In genomic region chr2:120866561-120866960, GRCm38 (mm10) we compare ENCODE assay signal across 9 mouse cellular contexts. TPM values are rescaled to one million over a fixed set of nuclear protein-coding genes. Genes with fewer than 3 reads are reported as not detected.
A peak's percentile ranks its signal among the peaks of the same experiment; 100 is the strongest.
DNase-seq lines count a peak whose midpoint lies in the region; ATAC-seq lines count a peak whose summit lies in the region.
"Had no signal": no experiment of that assay in that cellular context is flagged by ENCODE, and none has a peak within 500 bp of the region (broad histone marks: within the 10 kb centered on the region; RNA-seq: fewer than 3 reads in every experiment).

No protein-coding gene starts in this region.

- H3K27ac ChIP-seq in forebrain, embryonic 14.5 days (ENCODE audit: low read depth, low read length) = no peak overlapping the region
- no peak overlapping the region for H3K27ac ChIP-seq in forebrain, embryonic 13.5 days
- H3K27ac ChIP-seq in liver, embryonic 11.5 days (ENCODE audit: low read depth, low read length) = no peak overlapping the region
- H3K27ac ChIP-seq in embryonic facial prominence, embryonic 10.5 days (replicated peaks) = no peak overlapping the region
- H3K27ac ChIP-seq: neural tube, embryonic 13.5 days had no signal

- H3K4me2 ChIP-seq in forebrain, embryonic 14.5 days (ENCODE audit: low read length) = no peak overlapping the region
- no peak overlapping the region for H3K4me2 ChIP-seq in forebrain, embryonic 13.5 days
- no peak overlapping the region for H3K4me2 ChIP-seq in liver, embryonic 11.5 days
- H3K4me2 ChIP-seq: neural tube, embryonic 13.5 days had no signal

- H3K4me3 ChIP-seq in forebrain, embryonic 14.5 days (ENCODE audit: low read depth, low read length) = no peak overlapping the region
- H3K4me3 ChIP-seq in forebrain, embryonic 13.5 days = no peak overlapping the region
- H3K4me3 ChIP-seq in liver, embryonic 11.5 days (ENCODE audit: low read depth, low read length) = no peak overlapping the region
- no peak overlapping the region for H3K4me3 ChIP-seq in embryonic facial prominence, embryonic 10.5 days
- H3K4me3 ChIP-seq: neural tube, embryonic 13.5 days had no signal

- no peaks in the 10 kb centered on the region for H3K4me1 ChIP-seq in forebrain, embryonic 14.5 days (ENCODE audit: control insufficient read depth, insufficient read depth, low read length)
- peaks cover 2% of the 10 kb centered on the region; the same call in 1 of the 2 replicates for H3K4me1 ChIP-seq in forebrain, embryonic 13.5 days
- H3K4me1 ChIP-seq in liver, embryonic 11.5 days (replicated peaks; ENCODE audit: control insufficient read depth, insufficient read depth, low read length) = no peaks in the 10 kb centered on the region
- no peaks in the 10 kb centered on the region for H3K4me1 ChIP-seq in embryonic facial prominence, embryonic 10.5 days
- H3K4me1 ChIP-seq: neural tube, embryonic 13.5 days had no signal

- no peaks in the 10 kb centered on the region for H3K9me3 ChIP-seq in forebrain, embryonic 14.5 days (replicated peaks; ENCODE audit: control insufficient read depth, low read length)
- H3K9me3 ChIP-seq in forebrain, embryonic 13.5 days (replicated peaks) = no peaks in the 10 kb centered on the region
- no peaks in the 10 kb centered on the region for H3K9me3 ChIP-seq in liver, embryonic 11.5 days (ENCODE audit: control insufficient read depth, low read length)
- no peaks in the 10 kb centered on the region for H3K9me3 ChIP-seq in embryonic facial prominence, embryonic 10.5 days
- H3K9me3 ChIP-seq: neural tube, embryonic 13.5 days had no signal

- no peak for ATAC-seq in forebrain, embryonic 14.5 days
- no peak for ATAC-seq in forebrain, embryonic 13.5 days
- no peak for ATAC-seq in liver, embryonic 11.5 days (replicated peaks; ENCODE audit: low FRiP score)
- peak; percentile 70 for ATAC-seq in megakaryocyte-erythroid progenitor cell, adult 5-6 weeks (replicated peaks; ENCODE audit: low FRiP score, low TSS enrichment, poor library complexity, severe bottlenecking)
- no peak for ATAC-seq in monocyte, adult 5-6 weeks (replicated peaks; ENCODE audit: insufficient number of reproducible peaks, low FRiP score, low TSS enrichment, poor library complexity, severe bottlenecking)

- H3K36me3 ChIP-seq in forebrain, embryonic 14.5 days (ENCODE audit: control insufficient read depth, insufficient read depth, low read length) = peaks cover 64% of the 10 kb centered on the region
- H3K36me3 ChIP-seq in forebrain, embryonic 13.5 days (ENCODE audit: poor library complexity, severe bottlenecking) = peaks cover 58% of the 10 kb centered on the region
- H3K36me3 ChIP-seq in liver, embryonic 11.5 days (ENCODE audit: control insufficient read depth, insufficient read depth, low read length) = peaks cover 19% of the 10 kb centered on the region; the same call in 1 of the 2 replicates
- H3K36me3 ChIP-seq in embryonic facial prominence, embryonic 10.5 days (replicated peaks) = peaks cover 86% of the 10 kb centered on the region

- H3K27me3 ChIP-seq in forebrain, embryonic 14.5 days (replicated peaks; ENCODE audit: control insufficient read depth, insufficient read depth, low read length) = no peaks in the 10 kb centered on the region
- H3K27me3 ChIP-seq in forebrain, embryonic 13.5 days = no peaks in the 10 kb centered on the region
- no peaks in the 10 kb centered on the region for H3K27me3 ChIP-seq in liver, embryonic 11.5 days (replicated peaks; ENCODE audit: control insufficient read depth, insufficient read depth, low read length)
- no peaks in the 10 kb centered on the region for H3K27me3 ChIP-seq in embryonic facial prominence, embryonic 10.5 days (replicated peaks; ENCODE audit: low read depth, poor library complexity, severe bottlenecking)
- H3K27me3 ChIP-seq: neural tube, embryonic 13.5 days had no signal

- peak; percentile 64 for DNase-seq in forebrain, embryonic 14.5 days (ENCODE audit: low spot score)
- peak; percentile 43 for DNase-seq in liver
- no peak for DNase-seq in liver, embryonic 11.5 days (ENCODE audit: low spot score)
- DNase-seq in NIH3T3 (ENCODE audit: low read depth) = peak; percentile 85
- peak; percentile 48 for DNase-seq in embryonic facial prominence, embryonic 10.5 days (ENCODE audit: low spot score)

- 32% methylated on average over 1 of the region's 1 CpGs for WGBS in forebrain, embryonic 14.5 days
- WGBS in forebrain, embryonic 13.5 days = 32% methylated on average over 1 of the region's 1 CpGs
- WGBS in liver, embryonic 11.5 days = 5% methylated on average over 1 of the region's 1 CpGs
- WGBS in embryonic facial prominence, embryonic 10.5 days = 29% methylated on average over 1 of the region's 1 CpGs

- H3K9ac ChIP-seq in forebrain, embryonic 14.5 days (ENCODE audit: low read length) = no peak overlapping the region
- no peak overlapping the region for H3K9ac ChIP-seq in forebrain, embryonic 13.5 days
- H3K9ac ChIP-seq in liver, embryonic 11.5 days (ENCODE audit: low read depth, low read length) = no peak overlapping the region
- H3K9ac ChIP-seq: neural tube, embryonic 13.5 days had no signal

RNA-seq across cellular contexts. Expression of gene Ttbk2, which starts 16.2 kb away (rescaled TPM):
- 7.3 and 11.1 TPM in 2 replicates for polyA plus RNA-seq in forebrain, embryonic 14.5 days (2014; fragmentation: Nextera tagmentation; extraction: Ambion mirVana)
- polyA plus RNA-seq in forebrain, embryonic 13.5 days (2015; fragmentation: Nextera tagmentation; extraction: Ambion mirVana) = 9.3 and 9.8 TPM in 2 replicates
- polyA plus RNA-seq in liver, embryonic 11.5 days (2014; fragmentation: Nextera tagmentation; extraction: Ambion mirVana) = 2.5 and 2.9 TPM in 2 replicates
- polyA plus RNA-seq in embryonic facial prominence, embryonic 10.5 days (2016; fragmentation: Nextera tagmentation; extraction: Ambion mirVana) = 4.7 and 4.9 TPM in 2 replicates
- total RNA-seq in megakaryocyte-erythroid progenitor cell, adult 5-6 weeks (2014; fragmentation: Nextera tagmentation) = 2.6 and 4.0 TPM in 2 replicates
- 7.2 and 8.5 TPM in 2 replicates for total RNA-seq in megakaryocyte-erythroid progenitor cell, adult 5-6 weeks (2017)
- 2.9 to 5.5 TPM (median 3.6 TPM) in 3 replicates for total RNA-seq in monocyte, adult 5-6 weeks (2017)

RNA-seq across cellular contexts. Expression of gene Cdan1, which starts 16.6 kb away (rescaled TPM):
- 5.1 and 6.0 TPM in 2 replicates for polyA plus RNA-seq in forebrain, embryonic 14.5 days (2014; fragmentation: Nextera tagmentation; extraction: Ambion mirVana)
- polyA plus RNA-seq in forebrain, embryonic 13.5 days (2015; fragmentation: Nextera tagmentation; extraction: Ambion mirVana) = 6.0 and 6.1 TPM in 2 replicates
- 9.3 and 9.9 TPM in 2 replicates for polyA plus RNA-seq in liver, embryonic 11.5 days (2014; fragmentation: Nextera tagmentation; extraction: Ambion mirVana)
- polyA plus RNA-seq in embryonic facial prominence, embryonic 10.5 days (2016; fragmentation: Nextera tagmentation; extraction: Ambion mirVana) = 5.6 and 5.7 TPM in 2 replicates
- 44.7 and 52.0 TPM in 2 replicates for total RNA-seq in megakaryocyte-erythroid progenitor cell, adult 5-6 weeks (2014; fragmentation: Nextera tagmentation)
- total RNA-seq in megakaryocyte-erythroid progenitor cell, adult 5-6 weeks (2017) = 14.9 and 21.3 TPM in 2 replicates
- total RNA-seq in monocyte, adult 5-6 weeks (2017) = 10.2 to 23.4 TPM (median 12.2 TPM) in 3 replicates
